Mouse (Mus musculus): ENCODE data around the gene Plg. TPM values are rescaled to one million over a fixed set of nuclear protein-coding genes. Genes with fewer than 3 reads are reported as not detected.

Plg gene
- polyA plus RNA-seq, 2 experiments = 0.20 TPM; not detected in 1

DNA sequence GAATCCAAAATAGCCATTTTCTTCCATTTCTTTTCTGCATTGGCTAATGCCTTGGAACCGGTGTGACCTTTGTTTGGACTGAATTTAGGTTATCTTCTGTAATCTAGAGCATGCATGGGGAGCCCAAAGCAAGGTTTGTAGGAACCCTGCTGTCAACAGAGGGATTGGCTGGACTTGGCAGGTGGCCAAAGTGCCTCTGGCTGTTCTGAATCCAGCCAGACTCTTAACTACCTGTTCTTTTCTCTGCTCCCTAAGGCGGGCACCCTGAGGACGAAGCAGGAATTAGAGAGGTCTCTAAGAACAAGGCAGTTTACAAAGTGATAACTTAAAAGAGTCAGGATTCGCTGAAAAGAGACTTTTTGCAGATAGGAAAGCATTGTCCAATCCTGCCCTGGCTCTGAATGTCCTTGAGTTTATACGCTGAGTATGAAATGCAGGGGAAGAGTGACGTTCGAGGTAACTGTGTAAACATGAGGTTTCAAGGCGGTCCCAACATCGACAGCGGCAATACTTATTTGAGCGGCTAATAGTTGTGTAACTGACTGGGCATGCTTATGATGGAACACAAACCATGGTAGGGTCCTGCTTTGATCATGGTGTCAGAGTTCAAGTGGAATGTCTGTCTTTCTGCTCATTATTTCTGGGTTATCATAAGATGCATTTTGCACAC is 74.6 kb downstream of the Plg start:
- Histone ChIP-seq H3K9me3 (ENCODE audit: control insufficient read depth, low read length) (no peaks in the 10 kb centered on the region), H3K4me3 (replicated peaks; ENCODE audit: low read length) (no peak overlapping the region), H3K4me2 (replicated peaks; ENCODE audit: low read depth, low read length, severe bottlenecking) (no peak overlapping the region), H3K27ac (replicated peaks; ENCODE audit: low read depth, low read length) (no peak overlapping the region), H3K9ac (ENCODE audit: low read depth, low read length, severe bottlenecking) (no peak overlapping the region), H3K4me1 (ENCODE audit: control insufficient read depth, insufficient read depth, low read length) (no peaks in the 10 kb centered on the region), H3K27me3 (ENCODE audit: control insufficient read depth, insufficient read depth, low read length) (no peaks in the 10 kb centered on the region), H3K36me3 (ENCODE audit: control insufficient read depth, insufficient read depth, low read length) (no peaks in the 10 kb centered on the region)
- 74% methylated on average over 11 of the region's 11 CpGs for WGBS
- ATAC-seq (ENCODE audit: low FRiP score, low read depth) (no peak), DNase-seq (ENCODE audit: low spot score) (no peak)
- TF ChIP-seq POLR2A (IDR thresholded peaks at IDR 0.05; ENCODE audit: borderline replicate concordance, extremely low read depth, insufficient read depth, insufficient read length) = no peak

DNA sequence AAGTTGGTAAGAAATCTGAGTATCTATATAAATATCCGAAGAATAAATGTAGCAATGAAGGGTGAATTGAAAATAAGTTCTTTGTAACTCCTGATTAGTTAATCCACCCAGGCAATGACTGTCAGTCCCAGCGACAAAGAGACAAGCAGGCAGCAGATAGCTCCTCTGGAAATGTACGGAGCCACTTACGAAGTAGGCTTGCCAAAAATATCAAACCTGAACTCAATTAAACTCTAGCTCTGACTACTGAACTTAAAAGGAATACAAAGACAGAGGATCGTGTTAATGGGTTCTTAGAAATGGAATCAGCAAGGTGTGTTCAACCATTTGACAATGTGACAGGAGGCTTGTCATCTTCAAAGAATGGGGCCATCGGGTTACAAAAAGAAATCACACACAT is 75.3 kb downstream of the Plg start:
- Histone ChIP-seq H3K4me1 (ENCODE audit: control insufficient read depth, insufficient read depth, low read length) (no peaks in the 10 kb centered on the region), H3K9me3 (ENCODE audit: control insufficient read depth, low read length) (no peaks in the 10 kb centered on the region), H3K4me2 (replicated peaks; ENCODE audit: low read depth, low read length, severe bottlenecking) (no peak overlapping the region), H3K27ac (replicated peaks; ENCODE audit: low read depth, low read length) (no peak overlapping the region), H3K9ac (ENCODE audit: low read depth, low read length, severe bottlenecking) (no peak overlapping the region), H3K27me3 (ENCODE audit: control insufficient read depth, insufficient read depth, low read length) (no peaks in the 10 kb centered on the region), H3K4me3 (replicated peaks; ENCODE audit: low read length) (no peak overlapping the region), H3K36me3 (ENCODE audit: control insufficient read depth, insufficient read depth, low read length) (no peaks in the 10 kb centered on the region)
- DNase-seq (ENCODE audit: low spot score) (no peak), ATAC-seq (ENCODE audit: low FRiP score, low read depth) (no peak)
- TF ChIP-seq POLR2A (IDR thresholded peaks at IDR 0.05; ENCODE audit: borderline replicate concordance, extremely low read depth, insufficient read depth, insufficient read length) = no peak
- 81% methylated on average over 6 of the region's 6 CpGs for WGBS

DNA sequence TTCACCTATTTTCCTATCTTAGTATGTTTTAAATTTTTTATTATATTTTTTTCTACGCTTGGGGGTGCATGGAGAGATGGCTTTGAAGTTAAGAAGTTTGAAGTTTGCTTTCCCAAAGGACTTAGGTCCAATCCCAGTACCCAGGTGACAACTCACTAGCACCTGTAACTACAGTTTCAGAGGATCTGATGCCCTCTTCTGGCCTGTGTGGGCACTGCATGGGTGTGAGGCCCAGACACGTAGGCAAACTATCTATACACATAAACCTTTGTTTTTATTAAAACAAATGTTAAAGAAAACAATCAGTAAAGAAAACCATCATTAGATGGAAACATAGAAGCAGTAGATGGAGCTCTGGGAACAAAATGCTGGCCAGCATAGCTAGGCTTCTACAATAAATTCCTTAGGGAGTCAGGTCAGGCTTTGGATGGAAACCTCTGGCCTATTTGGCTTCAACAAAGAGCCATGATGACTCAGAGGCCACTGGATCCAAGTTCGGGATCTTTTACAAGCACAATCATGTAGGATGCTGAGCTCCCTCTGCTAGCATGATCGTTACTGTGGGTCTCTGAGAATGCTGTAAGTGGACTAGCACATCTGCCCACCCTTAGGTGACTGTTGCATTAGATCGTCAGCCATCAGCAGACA is 76.9 kb downstream of the Plg start:
- Histone ChIP-seq H3K27ac (replicated peaks; ENCODE audit: low read depth, low read length) (no peak overlapping the region), H3K4me2 (replicated peaks; ENCODE audit: low read depth, low read length, severe bottlenecking) (no peak overlapping the region), H3K27me3 (ENCODE audit: control insufficient read depth, insufficient read depth, low read length) (no peaks in the 10 kb centered on the region), H3K36me3 (ENCODE audit: control insufficient read depth, insufficient read depth, low read length) (no peaks in the 10 kb centered on the region), H3K4me1 (ENCODE audit: control insufficient read depth, insufficient read depth, low read length) (no peaks in the 10 kb centered on the region), H3K4me3 (replicated peaks; ENCODE audit: low read length) (no peak overlapping the region), H3K9me3 (ENCODE audit: control insufficient read depth, low read length) (no peaks in the 10 kb centered on the region), H3K9ac (ENCODE audit: low read depth, low read length, severe bottlenecking) (no peak overlapping the region)
- no peak for TF ChIP-seq POLR2A (IDR thresholded peaks at IDR 0.05; ENCODE audit: borderline replicate concordance, extremely low read depth, insufficient read depth, insufficient read length)
- DNase-seq (ENCODE audit: low spot score) = no peak
- ATAC-seq (ENCODE audit: low FRiP score, low read depth) = no peak
- 79% methylated on average over 5 of the region's 5 CpGs for WGBS

DNA sequence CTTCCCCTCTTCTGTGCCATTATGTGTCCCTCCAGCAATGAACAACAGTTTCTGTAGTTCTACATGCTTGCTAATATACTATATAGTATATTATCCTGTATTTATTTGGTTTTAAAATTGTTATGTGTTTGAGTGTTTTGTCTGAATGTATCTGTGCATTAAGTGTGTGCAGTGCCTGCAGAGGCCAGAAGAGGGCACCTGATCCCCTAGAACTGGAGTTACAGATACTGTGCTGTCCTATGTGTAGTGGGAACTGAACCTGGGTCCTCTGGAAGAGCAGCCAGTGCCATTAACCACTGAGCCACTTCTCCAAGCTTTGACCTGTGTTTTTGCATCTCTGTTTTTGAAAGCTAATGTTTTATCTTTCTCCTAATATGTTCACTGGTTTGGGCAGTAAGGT is 82.8 kb downstream of the Plg start:
- ATAC-seq (ENCODE audit: low FRiP score, low read depth) (no peak), DNase-seq (ENCODE audit: low spot score) (no peak)
- H3K27me3 ChIP-seq (ENCODE audit: control insufficient read depth, insufficient read depth, low read length) = no peaks in the 10 kb centered on the region
- H3K4me3 ChIP-seq (replicated peaks; ENCODE audit: low read length) = no peak overlapping the region
- no peaks in the 10 kb centered on the region for H3K9me3 ChIP-seq (ENCODE audit: control insufficient read depth, low read length)
- H3K9ac ChIP-seq (ENCODE audit: low read depth, low read length, severe bottlenecking) = no peak overlapping the region
- TF ChIP-seq POLR2A (IDR thresholded peaks at IDR 0.05; ENCODE audit: borderline replicate concordance, extremely low read depth, insufficient read depth, insufficient read length) = no peak
- H3K4me2 ChIP-seq (replicated peaks; ENCODE audit: low read depth, low read length, severe bottlenecking) = no peak overlapping the region
- H3K36me3 ChIP-seq (ENCODE audit: control insufficient read depth, insufficient read depth, low read length) = no peaks in the 10 kb centered on the region
- H3K27ac ChIP-seq (replicated peaks; ENCODE audit: low read depth, low read length) = no peak overlapping the region
- H3K4me1 ChIP-seq (ENCODE audit: control insufficient read depth, insufficient read depth, low read length) = no peaks in the 10 kb centered on the region

DNA sequence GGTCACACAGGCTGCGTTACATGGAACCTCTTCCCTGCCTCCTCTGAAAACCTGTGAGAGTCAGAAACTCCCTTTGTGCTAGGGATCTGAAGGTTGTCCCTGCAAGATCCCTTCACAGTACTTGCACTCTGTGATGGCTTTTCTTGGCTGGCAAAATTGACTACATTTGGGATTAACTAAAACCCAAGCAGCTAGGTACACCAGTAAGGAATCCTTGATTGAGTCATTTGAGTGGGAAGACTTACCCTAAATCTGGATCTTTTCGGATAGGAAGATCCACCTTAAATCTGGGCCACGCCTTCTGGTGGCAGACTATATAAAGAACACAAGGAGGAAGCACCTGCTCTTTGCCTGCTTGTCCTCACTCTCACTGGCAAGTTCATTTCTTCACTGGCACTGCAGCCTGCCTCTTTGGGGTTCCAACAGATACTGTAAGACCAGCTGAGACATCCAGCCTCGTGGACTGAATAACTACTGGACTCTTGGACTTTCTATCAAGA is 88.1 kb downstream of the Plg start:
- Histone ChIP-seq H3K27me3 (ENCODE audit: control insufficient read depth, insufficient read depth, low read length) (no peaks in the 10 kb centered on the region), H3K4me3 (replicated peaks; ENCODE audit: low read length) (no peak overlapping the region), H3K36me3 (ENCODE audit: control insufficient read depth, insufficient read depth, low read length) (no peaks in the 10 kb centered on the region), H3K9me3 (ENCODE audit: control insufficient read depth, low read length) (no peaks in the 10 kb centered on the region), H3K27ac (replicated peaks; ENCODE audit: low read depth, low read length) (no peak overlapping the region), H3K9ac (ENCODE audit: low read depth, low read length, severe bottlenecking) (no peak overlapping the region), H3K4me2 (replicated peaks; ENCODE audit: low read depth, low read length, severe bottlenecking) (no peak overlapping the region), H3K4me1 (ENCODE audit: control insufficient read depth, insufficient read depth, low read length) (no peaks in the 10 kb centered on the region)
- TF ChIP-seq POLR2A (IDR thresholded peaks at IDR 0.05; ENCODE audit: borderline replicate concordance, extremely low read depth, insufficient read depth, insufficient read length) = no peak
- WGBS = 78% methylated on average over 4 of the region's 4 CpGs
- ATAC-seq (ENCODE audit: low FRiP score, low read depth) (no peak), DNase-seq (ENCODE audit: low spot score) (no peak)

Measured in limb, embryonic 14.5 days (tissue).